ENCODE assay signal across 12 mouse cellular contexts in genomic region chr10:17511779-17512335, GRCm38 (mm10).
DNase-seq lines count a peak whose midpoint lies in the region; ATAC-seq lines count a peak whose summit lies in the region.
"Had no signal": no experiment of that assay in that cellular context is flagged by ENCODE, and none has a peak within 500 bp of the region (broad histone marks: within the 10 kb centered on the region; RNA-seq: fewer than 3 reads in every experiment).

No protein-coding gene starts in this region.

- no peak overlapping the region for H3K27ac ChIP-seq in heart, embryonic 12.5 days (ENCODE audit: poor library complexity, severe bottlenecking)
- H3K27ac ChIP-seq in embryonic facial prominence, embryonic 14.5 days (replicated peaks; ENCODE audit: low read depth, low read length), result no peak overlapping the region
- no peak overlapping the region; the same call in 1 of the 2 replicates for H3K27ac ChIP-seq in midbrain, embryonic 10.5 days (replicated peaks)
- H3K27ac ChIP-seq: layer of hippocampus, adult 2 months; liver, embryonic 15.5 days; midbrain, embryonic 15.5 days had no signal

- intact Hi-C loops in left cerebral cortex, postnatal 14 days (cut with DNase I), result no loop called here

- H3K4me1 ChIP-seq in heart, embryonic 12.5 days (replicated peaks), result 0 out of 2 replicates have a peak, but pooled peaks cover 6% of the 10 kb centered on the region
- peaks cover 7% of the 10 kb centered on the region; the same call in 1 of the 2 replicates for H3K4me1 ChIP-seq in embryonic facial prominence, embryonic 14.5 days (ENCODE audit: control insufficient read depth, insufficient read depth, low read length)
- 0 out of 2 replicates have a peak, but pooled peaks cover 3% of the 10 kb centered on the region for H3K4me1 ChIP-seq in midbrain, embryonic 10.5 days
- H3K4me1 ChIP-seq: liver, embryonic 15.5 days; midbrain, embryonic 15.5 days had no signal

- DNase-seq in heart, adult 11 months, result peak; percentile 46
- peak; percentile 8 for DNase-seq in R1 (ENCODE audit: low read depth, low spot score)
- peak; percentile 40 for DNase-seq in embryonic facial prominence, embryonic 14.5 days (ENCODE audit: low spot score)
- DNase-seq in kidney, postnatal 4 days, result peak; percentile 35 to 52
- DNase-seq in midbrain, embryonic 10.5 days (ENCODE audit: low spot score), result no peak
- DNase-seq in thymus, postnatal 25 days, result no peak
- no peak for DNase-seq in left cerebral cortex, postnatal 14 days (ENCODE audit: low spot score in 2 of 2)
- DNase-seq: thymus, adult 18-20 months had no signal

- H3K9ac ChIP-seq in heart, embryonic 12.5 days, result no peak overlapping the region
- H3K9ac ChIP-seq in embryonic facial prominence, embryonic 14.5 days (ENCODE audit: low read depth, low read length), result no peak overlapping the region
- H3K9ac ChIP-seq: liver, embryonic 15.5 days; midbrain, embryonic 15.5 days had no signal

- H3K27me3 ChIP-seq in heart, embryonic 12.5 days (replicated peaks), result no peaks in the 10 kb centered on the region
- H3K27me3 ChIP-seq in embryonic facial prominence, embryonic 14.5 days (replicated peaks; ENCODE audit: control insufficient read depth, insufficient read depth, low read length), result no peaks in the 10 kb centered on the region
- H3K27me3 ChIP-seq in midbrain, embryonic 10.5 days (ENCODE audit: low read depth, poor library complexity, severe bottlenecking), result no peaks in the 10 kb centered on the region
- H3K27me3 ChIP-seq: liver, embryonic 15.5 days; midbrain, embryonic 15.5 days had no signal

- no peak overlapping the region for H3K4me3 ChIP-seq in heart, embryonic 12.5 days
- no peak overlapping the region for H3K4me3 ChIP-seq in embryonic facial prominence, embryonic 14.5 days (ENCODE audit: low read depth, low read length)
- no peak overlapping the region for H3K4me3 ChIP-seq in midbrain, embryonic 10.5 days
- H3K4me3 ChIP-seq: layer of hippocampus, adult 2 months; liver, embryonic 15.5 days; midbrain, embryonic 15.5 days had no signal

- H3K36me3 ChIP-seq in heart, embryonic 12.5 days, result no peaks in the 10 kb centered on the region
- no peaks in the 10 kb centered on the region for H3K36me3 ChIP-seq in embryonic facial prominence, embryonic 14.5 days (ENCODE audit: control insufficient read depth, insufficient read depth, low read length)
- no peaks in the 10 kb centered on the region for H3K36me3 ChIP-seq in midbrain, embryonic 10.5 days
- H3K36me3 ChIP-seq: liver, embryonic 15.5 days; midbrain, embryonic 15.5 days had no signal

- H3K4me2 ChIP-seq in heart, embryonic 12.5 days, result no peak overlapping the region
- peak overlapping the region; percentile 23 for H3K4me2 ChIP-seq in embryonic facial prominence, embryonic 14.5 days (ENCODE audit: low read depth, low read length)
- H3K4me2 ChIP-seq: liver, embryonic 15.5 days; midbrain, embryonic 15.5 days had no signal

- ATAC-seq in heart, embryonic 12.5 days (ENCODE audit: insufficient number of reproducible peaks, low FRiP score), result no peak
- no peak for ATAC-seq in embryonic facial prominence, embryonic 14.5 days (ENCODE audit: low read depth)
- ATAC-seq: midbrain, embryonic 15.5 days had no signal

- no peaks in the 10 kb centered on the region for H3K9me3 ChIP-seq in heart, embryonic 12.5 days (replicated peaks)
- no peaks in the 10 kb centered on the region for H3K9me3 ChIP-seq in embryonic facial prominence, embryonic 14.5 days (ENCODE audit: control insufficient read depth, low read length)
- no peaks in the 10 kb centered on the region for H3K9me3 ChIP-seq in midbrain, embryonic 10.5 days (replicated peaks)
- H3K9me3 ChIP-seq: liver, embryonic 15.5 days; midbrain, embryonic 15.5 days had no signal

- 47% methylated on average over 12 of the region's 12 CpGs for WGBS in heart, embryonic 12.5 days
- 40% methylated on average over 12 of the region's 12 CpGs for WGBS in embryonic facial prominence, embryonic 14.5 days
- 60% methylated on average over 12 of the region's 12 CpGs for WGBS in midbrain, embryonic 10.5 days

Comparison
In these comparisons a context has a peak if more than half of its experiments do, and no peak if none do; other contexts are left out.
1. DNase-seq: peak in heart, adult 11 months (single experiment), R1 (single experiment), embryonic facial prominence, embryonic 14.5 days (single experiment) and kidney, postnatal 4 days (2 of 2); none in midbrain, embryonic 10.5 days (single experiment), thymus, postnatal 25 days (single experiment) and left cerebral cortex, postnatal 14 days (0 of 2).